Mouse (Mus musculus) kidney, embryonic 14.5 days (tissue): ENCODE measurements around the gene Gatad2b. TPM values are rescaled to one million over a fixed set of nuclear protein-coding genes. Genes with fewer than 3 reads are reported as not detected.
"Not testable (repeated sequence)": the region's sequence is repeated elsewhere in the genome, so short reads cannot be mapped to it uniquely, and the experiment has no call there.

Source experiments
- ATAC-seq: fragments of 200-750 bp; cut with Nextera tagmentation; 2 replicates; pipeline ENCODE4 v1.8.0; 2017; ENCODE audit warnings: moderate number of reproducible peaks, mild to moderate bottlenecking, moderate TSS enrichment, moderate library complexity; ENCODE audit not compliant: low FRiP score, low TSS enrichment
- H3K27ac ChIP-seq: fragments of 300-500 bp; sonication (generic); 2 replicates; pipeline ENCODE4 v1.5.1; 2014; ENCODE audit warnings: low read depth, mild to moderate bottlenecking, low read length, moderate library complexity, mixed read lengths
- H3K27me3 ChIP-seq: fragments of 300-500 bp; sonication (generic); 2 replicates; pipeline ENCODE4 v1.6.1; 2014; ENCODE audit warnings: mild to moderate bottlenecking, low read length; ENCODE audit not compliant: control insufficient read depth, insufficient read depth
- H3K36me3 ChIP-seq: fragments of 300-500 bp; sonication (generic); 2 replicates; pipeline ENCODE4 v1.6.1; 2014; ENCODE audit warnings: low read length, mixed read lengths; ENCODE audit not compliant: control insufficient read depth, insufficient read depth
- H3K4me1 ChIP-seq: fragments of 300-500 bp; sonication (generic); 2 replicates; pipeline ENCODE4 v1.6.1; 2014; ENCODE audit warnings: low read length, mixed read lengths; ENCODE audit not compliant: control insufficient read depth, insufficient read depth
- H3K4me2 ChIP-seq: fragments of 300-500 bp; sonication (generic); replicated peaks from 2 replicates; pipeline ENCODE4 v1.6.1; 2014; ENCODE audit warnings: low read depth, mild to moderate bottlenecking, low read length
- H3K4me3 ChIP-seq: fragments of 300-500 bp; sonication (generic); 2 replicates; pipeline ENCODE4 v1.5.1; 2014; ENCODE audit warnings: mild to moderate bottlenecking, low read length
- H3K9ac ChIP-seq: fragments of 300-500 bp; sonication (generic); 2 replicates; pipeline ENCODE4 v1.6.1; 2014; ENCODE audit warnings: low read depth, mild to moderate bottlenecking, low read length, moderate library complexity
- H3K9me3 ChIP-seq: fragments of 300-500 bp; sonication (generic); 2 replicates; pipeline ENCODE4 v1.6.1; 2016; ENCODE audit warnings: low read length; ENCODE audit not compliant: control insufficient read depth
- WGBS: fragments of 180-500 bp; shearing (Covaris S2); extraction: QIAGEN DNeasy Blood & Tissue Kit; methylation state at CpG from one replicate; pipeline ENCODE4 v1.1.7; 2014; 5-methylcytosine and 5-hydroxymethylcytosine counted together
- polyA plus RNA-seq: library from polyadenylated mRNA; unstranded; fragments of >200 nt; fragmentation: Nextera tagmentation; extraction: Ambion mirVana; gene quantifications from 2 replicates; pipeline ENCODE4 v1.2.1, GENCODE M21; 2014

The Gatad2b gene
- polyA plus RNA-seq, 1 experiment from 2014 or later: 24.5 TPM

- H3K4me2 ChIP-seq: not testable (repeated sequence)
- 0 out of 2 replicates have a peak, but pooled peaks have one; percentile 0 for ATAC-seq
These were observed 39.8 kb upstream of the Gatad2b start for GRCm38 (mm10) chr3:90253174-90253573.

GRCm38 (mm10) chr3:90253653-90254418 lies 39.1 kb upstream of the Gatad2b start, which contains the start of gene Crtc2:
Gene Crtc2 (plus strand): TSS chr3:90254163.
- Histone ChIP-seq H3K27ac (peak within 1 kb of the TSS; percentile 85), H3K27me3 (no peaks in the 10 kb centered on the region), H3K4me1 (peaks cover 11% of the 10 kb centered on the region), H3K9ac (peak within 1 kb of the TSS; percentile 81), H3K9me3 (no peaks in the 10 kb centered on the region), H3K4me2 (peak within 1 kb of the TSS; percentile 78), H3K36me3 (peaks cover 32% of the 10 kb centered on the region), H3K4me3 (peak within 1 kb of the TSS; percentile 92)
- WGBS: 1% methylated on average over 39 of the region's 40 CpGs
- peak; percentile 98 for ATAC-seq

More at GRCm38 (mm10) chr3:90253174-90253573, 39.8 kb upstream of the Gatad2b start:
- WGBS: 83% methylated on average over 1 of the region's 1 CpGs
- H3K4me3 ChIP-seq, H3K27me3 ChIP-seq, H3K9ac ChIP-seq, H3K27ac ChIP-seq, H3K9me3 ChIP-seq: not testable (repeated sequence)
- Histone ChIP-seq H3K4me1 (peaks cover 12% of the 10 kb centered on the region), H3K36me3 (peaks cover 26% of the 10 kb centered on the region)

GRCm38 (mm10) chr3:90254419-90255193 lies 38.4 kb upstream of the Gatad2b start:
- WGBS: under 1% methylated on average over 41 of the region's 41 CpGs
- Histone ChIP-seq H3K27ac (peak overlapping the region; percentile 85), H3K36me3 (peaks cover 37% of the 10 kb centered on the region)

GRCm38 (mm10) chr3:90255194-90255565 lies 37.8 kb upstream of the Gatad2b start:
- no peak overlapping the region for H3K27ac ChIP-seq
- H3K4me1 ChIP-seq: peaks cover 7% of the 10 kb centered on the region
- H3K36me3 ChIP-seq: peaks cover 39% of the 10 kb centered on the region
- peak overlapping the region; percentile 78 for H3K4me2 ChIP-seq
- H3K4me3 ChIP-seq: peak overlapping the region; percentile 92
- no peak for ATAC-seq
- H3K27me3 ChIP-seq: no peaks in the 10 kb centered on the region
- 0% methylated on average over 2 of the region's 2 CpGs for WGBS
- H3K9ac ChIP-seq: peak overlapping the region; percentile 81
- H3K9me3 ChIP-seq: no peaks in the 10 kb centered on the region

More at GRCm38 (mm10) chr3:90254419-90255193, 38.4 kb upstream of the Gatad2b start:
- peak overlapping the region; percentile 78 for H3K4me2 ChIP-seq
- ATAC-seq: peak; percentile 69
- no peaks in the 10 kb centered on the region for H3K27me3 ChIP-seq
- H3K4me1 ChIP-seq: peaks cover 7% of the 10 kb centered on the region
- H3K4me3 ChIP-seq: peak overlapping the region; percentile 92
- H3K9ac ChIP-seq: peak overlapping the region; percentile 81
- H3K9me3 ChIP-seq: no peaks in the 10 kb centered on the region

GRCm38 (mm10) chr3:90255784-90256353 lies 37.1 kb upstream of the Gatad2b start:
- Histone ChIP-seq H3K4me1 (peaks cover 7% of the 10 kb centered on the region), H3K9ac (peak overlapping the region; percentile 81; the same call in 1 of the 2 replicates), H3K4me2 (no peak overlapping the region), H3K27me3 (no peaks in the 10 kb centered on the region), H3K27ac (no peak overlapping the region), H3K9me3 (no peaks in the 10 kb centered on the region), H3K36me3 (peaks cover 39% of the 10 kb centered on the region), H3K4me3 (no peak overlapping the region)
- WGBS: 90% methylated on average over 14 of the region's 14 CpGs
- no peak for ATAC-seq

GRCm38 (mm10) chr3:90256731-90257530 lies 36.0 kb upstream of the Gatad2b start:
- H3K4me2 ChIP-seq: no peak overlapping the region
- ATAC-seq: no peak
- H3K36me3 ChIP-seq: peaks cover 41% of the 10 kb centered on the region
- no peaks in the 10 kb centered on the region for H3K9me3 ChIP-seq
- no peak overlapping the region for H3K9ac ChIP-seq
- peaks cover 7% of the 10 kb centered on the region for H3K4me1 ChIP-seq
- no peak overlapping the region for H3K4me3 ChIP-seq
- H3K27me3 ChIP-seq: no peaks in the 10 kb centered on the region
- H3K27ac ChIP-seq: no peak overlapping the region
- 91% methylated on average over 19 of the region's 19 CpGs for WGBS

- no peaks in the 10 kb centered on the region for H3K9me3 ChIP-seq
- H3K4me2 ChIP-seq: no peak overlapping the region
- H3K9ac ChIP-seq: no peak overlapping the region
- H3K27ac ChIP-seq: no peak overlapping the region
- peaks cover 57% of the 10 kb centered on the region for H3K36me3 ChIP-seq
- 89% methylated on average over 4 of the region's 4 CpGs for WGBS
- no peak for ATAC-seq
- H3K4me3 ChIP-seq: no peak overlapping the region
- H3K4me1 ChIP-seq: peaks cover 7% of the 10 kb centered on the region
- no peaks in the 10 kb centered on the region for H3K27me3 ChIP-seq
These were observed 34.5 kb upstream of the Gatad2b start for GRCm38 (mm10) chr3:90258521-90258920.

- no peak for ATAC-seq
- Histone ChIP-seq H3K9me3 (no peaks in the 10 kb centered on the region), H3K4me2 (no peak overlapping the region), H3K36me3 (peaks cover 57% of the 10 kb centered on the region), H3K9ac (no peak overlapping the region), H3K4me1 (peaks cover 9% of the 10 kb centered on the region; the same call in 1 of the 2 replicates), H3K27ac (no peak overlapping the region), H3K4me3 (no peak overlapping the region), H3K27me3 (no peaks in the 10 kb centered on the region)
- WGBS: 85% methylated on average over 5 of the region's 5 CpGs
These were observed 29.7 kb upstream of the Gatad2b start for GRCm38 (mm10) chr3:90263121-90263771.
